Mouse (Mus musculus): ENCODE data around the gene Hoxb5.
A peak's percentile ranks its signal among the peaks of the same experiment; 100 is the strongest.

Gene Hoxb5

GRCm38 (mm10) chr11:96302381-96303150 is 570 bp upstream of the Hoxb5 start:
- DNase-seq (ENCODE audit: low spot score), result no peak

- DNase-seq (ENCODE audit: low spot score), result no peak
These were observed 1.5 kb downstream of the Hoxb5 start for GRCm38 (mm10) chr11:96304381-96305195.

GRCm38 (mm10) chr11:96305505-96306182 is 2.5 kb downstream of the Hoxb5 start:
- no peak for DNase-seq (ENCODE audit: low spot score)

GRCm38 (mm10) chr11:96306183-96306907 is 3.2 kb downstream of the Hoxb5 start:
- DNase-seq (ENCODE audit: low spot score), result no peak

- DNase-seq (ENCODE audit: low spot score), result no peak
These were observed 3.8 kb downstream of the Hoxb5 start for GRCm38 (mm10) chr11:96306908-96307269.

- no peak for DNase-seq (ENCODE audit: low spot score)
These were observed 5.6 kb downstream of the Hoxb5 start for GRCm38 (mm10) chr11:96308763-96309162.

- DNase-seq (ENCODE audit: low spot score), result no peak
These were observed 6.2 kb downstream of the Hoxb5 start for GRCm38 (mm10) chr11:96309288-96309687.

- DNase-seq (ENCODE audit: low spot score), result no peak
These were observed 7.2 kb downstream of the Hoxb5 start for GRCm38 (mm10) chr11:96310183-96310938.

GRCm38 (mm10) chr11:96311097-96311496 is 8.0 kb downstream of the Hoxb5 start:
- DNase-seq (ENCODE audit: low spot score), result no peak

GRCm38 (mm10) chr11:96311520-96312417 is 8.6 kb downstream of the Hoxb5 start:
- DNase-seq (ENCODE audit: low spot score), result no peak

GRCm38 (mm10) chr11:96313134-96313533 is 10.0 kb downstream of the Hoxb5 start:
- no peak for DNase-seq (ENCODE audit: low spot score)

GRCm38 (mm10) chr11:96313806-96314428 is 10.8 kb downstream of the Hoxb5 start:
- no peak for DNase-seq (ENCODE audit: low spot score)

- no peak for DNase-seq (ENCODE audit: low spot score)
These were observed 11.7 kb downstream of the Hoxb5 start for GRCm38 (mm10) chr11:96314671-96315343.

GRCm38 (mm10) chr11:96315344-96315681 is 12.2 kb downstream of the Hoxb5 start:
- DNase-seq (ENCODE audit: low spot score), result no peak

- DNase-seq (ENCODE audit: low spot score), result no peak
These were observed 13.8 kb downstream of the Hoxb5 start for GRCm38 (mm10) chr11:96316696-96317607.

GRCm38 (mm10) chr11:96317608-96318367 is 14.7 kb downstream of the Hoxb5 start, which contains the start of gene Hoxb4:
Gene Hoxb4 (plus strand): TSS chr11:96318267.
- no peak for DNase-seq (ENCODE audit: low spot score)

- DNase-seq (ENCODE audit: low spot score), result peak; percentile 63
These were observed 15.4 kb downstream of the Hoxb5 start for GRCm38 (mm10) chr11:96318368-96319070.

Measured in testis, postnatal 14 days (tissue).